Mouse (Mus musculus): ENCODE results near the gene Tmem165. TPM values are rescaled to one million over a fixed set of nuclear protein-coding genes. Genes with fewer than 3 reads are reported as not detected.

Tmem165 gene
- polyA plus RNA-seq, 1 experiment from 2014 or later: 100 TPM

- ATAC-seq (ENCODE audit: low FRiP score) (no peak), DNase-seq (ENCODE audit: low spot score, missing footprints) (no peak)
- no peaks in the 10 kb centered on the region for H3K36me3 ChIP-seq (ENCODE audit: control insufficient read depth, insufficient read depth, low read length)
- H3K4me2 ChIP-seq: no peak overlapping the region
- no peak overlapping the region for H3K27ac ChIP-seq (ENCODE audit: low read depth, low read length)
- H3K9ac ChIP-seq (ENCODE audit: low read length): no peak overlapping the region
- no peak overlapping the region for H3K4me3 ChIP-seq (ENCODE audit: low read depth, low read length)
- 94% methylated on average over 6 of the region's 6 CpGs for WGBS
- H3K9me3 ChIP-seq (ENCODE audit: control insufficient read depth, low read length): no peaks in the 10 kb centered on the region
- no peaks in the 10 kb centered on the region for H3K27me3 ChIP-seq (ENCODE audit: control insufficient read depth, insufficient read depth, low read length)
- no peaks in the 10 kb centered on the region; the same call in 1 of the 2 replicates for H3K4me1 ChIP-seq (ENCODE audit: control insufficient read depth, insufficient read depth, low read length)
These were observed 22.2 kb upstream of the Tmem165 start for GRCm38 (mm10) chr5:76161491-76161890.

- H3K9ac ChIP-seq (ENCODE audit: low read length): no peak overlapping the region
- H3K27ac ChIP-seq (ENCODE audit: low read depth, low read length): no peak overlapping the region
- no peaks in the 10 kb centered on the region; the same call in 1 of the 2 replicates for H3K4me1 ChIP-seq (ENCODE audit: control insufficient read depth, insufficient read depth, low read length)
- 88% methylated on average over 5 of the region's 5 CpGs for WGBS
- H3K4me2 ChIP-seq: no peak overlapping the region
- no peak overlapping the region for H3K4me3 ChIP-seq (ENCODE audit: low read depth, low read length)
- DNase-seq (ENCODE audit: low spot score, missing footprints): no peak
- no peaks in the 10 kb centered on the region for H3K27me3 ChIP-seq (ENCODE audit: control insufficient read depth, insufficient read depth, low read length)
- no peak for ATAC-seq (ENCODE audit: low FRiP score)
- no peaks in the 10 kb centered on the region for H3K9me3 ChIP-seq (ENCODE audit: control insufficient read depth, low read length)
- H3K36me3 ChIP-seq (ENCODE audit: control insufficient read depth, insufficient read depth, low read length): no peaks in the 10 kb centered on the region
These were observed 20.8 kb upstream of the Tmem165 start for GRCm38 (mm10) chr5:76162926-76163325.

- no peak overlapping the region for H3K9ac ChIP-seq (ENCODE audit: low read length)
- H3K4me3 ChIP-seq (ENCODE audit: low read depth, low read length): no peak overlapping the region
- H3K36me3 ChIP-seq (ENCODE audit: control insufficient read depth, insufficient read depth, low read length): no peaks in the 10 kb centered on the region
- H3K27ac ChIP-seq (ENCODE audit: low read depth, low read length): no peak overlapping the region
- WGBS: 26% methylated on average over 4 of the region's 4 CpGs
- H3K27me3 ChIP-seq (ENCODE audit: control insufficient read depth, insufficient read depth, low read length): no peaks in the 10 kb centered on the region
- no peaks in the 10 kb centered on the region; the same call in 1 of the 2 replicates for H3K4me1 ChIP-seq (ENCODE audit: control insufficient read depth, insufficient read depth, low read length)
- H3K9me3 ChIP-seq (ENCODE audit: control insufficient read depth, low read length): no peaks in the 10 kb centered on the region
- DNase-seq (ENCODE audit: low spot score, missing footprints) (no peak), ATAC-seq (ENCODE audit: low FRiP score) (no peak)
- H3K4me2 ChIP-seq: no peak overlapping the region
These were observed 19.8 kb upstream of the Tmem165 start for GRCm38 (mm10) chr5:76163828-76164390.

GRCm38 (mm10) chr5:76164827-76165226, 18.9 kb upstream of the Tmem165 start:
- Histone ChIP-seq H3K9ac (ENCODE audit: low read length) (no peak overlapping the region), H3K36me3 (ENCODE audit: control insufficient read depth, insufficient read depth, low read length) (no peaks in the 10 kb centered on the region), H3K9me3 (ENCODE audit: control insufficient read depth, low read length) (no peaks in the 10 kb centered on the region), H3K27ac (ENCODE audit: low read depth, low read length) (no peak overlapping the region), H3K4me3 (ENCODE audit: low read depth, low read length) (no peak overlapping the region), H3K4me2 (no peak overlapping the region), H3K27me3 (ENCODE audit: control insufficient read depth, insufficient read depth, low read length) (no peaks in the 10 kb centered on the region), H3K4me1 (ENCODE audit: control insufficient read depth, insufficient read depth, low read length) (no peaks in the 10 kb centered on the region; the same call in 1 of the 2 replicates)
- ATAC-seq (ENCODE audit: low FRiP score) (no peak), DNase-seq (ENCODE audit: low spot score, missing footprints) (no peak)
- WGBS: 81% methylated on average over 7 of the region's 7 CpGs

GRCm38 (mm10) chr5:76170522-76170921, 13.2 kb upstream of the Tmem165 start:
- WGBS: 77% methylated on average over 4 of the region's 4 CpGs
- H3K9ac ChIP-seq (ENCODE audit: low read length): no peak overlapping the region
- no peaks in the 10 kb centered on the region for H3K36me3 ChIP-seq (ENCODE audit: control insufficient read depth, insufficient read depth, low read length)
- no peaks in the 10 kb centered on the region for H3K9me3 ChIP-seq (ENCODE audit: control insufficient read depth, low read length)
- H3K27me3 ChIP-seq (ENCODE audit: control insufficient read depth, insufficient read depth, low read length): no peaks in the 10 kb centered on the region
- no peak overlapping the region for H3K4me2 ChIP-seq
- ATAC-seq (ENCODE audit: low FRiP score): no peak
- no peak for DNase-seq (ENCODE audit: low spot score, missing footprints)
- H3K4me3 ChIP-seq (ENCODE audit: low read depth, low read length): no peak overlapping the region
- H3K4me1 ChIP-seq (ENCODE audit: control insufficient read depth, insufficient read depth, low read length): no peaks in the 10 kb centered on the region
- H3K27ac ChIP-seq (ENCODE audit: low read depth, low read length): no peak overlapping the region

GRCm38 (mm10) chr5:76171039-76171438, 12.6 kb upstream of the Tmem165 start:
- ATAC-seq (ENCODE audit: low FRiP score) (no peak), DNase-seq (ENCODE audit: low spot score, missing footprints) (no peak)
- H3K27ac ChIP-seq (ENCODE audit: low read depth, low read length): no peak overlapping the region
- no peak overlapping the region for H3K4me2 ChIP-seq
- no peaks in the 10 kb centered on the region for H3K9me3 ChIP-seq (ENCODE audit: control insufficient read depth, low read length)
- H3K36me3 ChIP-seq (ENCODE audit: control insufficient read depth, insufficient read depth, low read length): no peaks in the 10 kb centered on the region
- H3K27me3 ChIP-seq (ENCODE audit: control insufficient read depth, insufficient read depth, low read length): no peaks in the 10 kb centered on the region
- no peak overlapping the region for H3K9ac ChIP-seq (ENCODE audit: low read length)
- no peak overlapping the region for H3K4me3 ChIP-seq (ENCODE audit: low read depth, low read length)
- no peaks in the 10 kb centered on the region for H3K4me1 ChIP-seq (ENCODE audit: control insufficient read depth, insufficient read depth, low read length)

GRCm38 (mm10) chr5:76175051-76175450, 8.6 kb upstream of the Tmem165 start:
- no peak overlapping the region for H3K9ac ChIP-seq (ENCODE audit: low read length)
- no peaks in the 10 kb centered on the region for H3K36me3 ChIP-seq (ENCODE audit: control insufficient read depth, insufficient read depth, low read length)
- no peak overlapping the region for H3K4me2 ChIP-seq
- ATAC-seq (ENCODE audit: low FRiP score) (no peak), DNase-seq (ENCODE audit: low spot score, missing footprints) (no peak)
- H3K4me1 ChIP-seq (ENCODE audit: control insufficient read depth, insufficient read depth, low read length): no peaks in the 10 kb centered on the region
- no peak overlapping the region for H3K4me3 ChIP-seq (ENCODE audit: low read depth, low read length)
- 92% methylated on average over 4 of the region's 4 CpGs for WGBS
- H3K27me3 ChIP-seq (ENCODE audit: control insufficient read depth, insufficient read depth, low read length): no peaks in the 10 kb centered on the region
- H3K9me3 ChIP-seq (ENCODE audit: control insufficient read depth, low read length): no peaks in the 10 kb centered on the region
- no peak overlapping the region for H3K27ac ChIP-seq (ENCODE audit: low read depth, low read length)

GRCm38 (mm10) chr5:76176411-76176810, 7.3 kb upstream of the Tmem165 start:
- no peak overlapping the region for H3K27ac ChIP-seq (ENCODE audit: low read depth, low read length)
- H3K4me1 ChIP-seq (ENCODE audit: control insufficient read depth, insufficient read depth, low read length): no peaks in the 10 kb centered on the region
- no peak overlapping the region for H3K4me2 ChIP-seq
- H3K9me3 ChIP-seq (ENCODE audit: control insufficient read depth, low read length): no peaks in the 10 kb centered on the region
- ATAC-seq (ENCODE audit: low FRiP score) (no peak), DNase-seq (ENCODE audit: low spot score, missing footprints) (no peak)
- H3K36me3 ChIP-seq (ENCODE audit: control insufficient read depth, insufficient read depth, low read length): no peaks in the 10 kb centered on the region
- WGBS: 54% methylated on average over 3 of the region's 3 CpGs
- H3K4me3 ChIP-seq (ENCODE audit: low read depth, low read length): no peak overlapping the region
- no peak overlapping the region for H3K9ac ChIP-seq (ENCODE audit: low read length)
- H3K27me3 ChIP-seq (ENCODE audit: control insufficient read depth, insufficient read depth, low read length): no peaks in the 10 kb centered on the region

- Histone ChIP-seq H3K4me2 (no peak overlapping the region), H3K9ac (ENCODE audit: low read length) (no peak overlapping the region), H3K4me3 (ENCODE audit: low read depth, low read length) (no peak overlapping the region), H3K36me3 (ENCODE audit: control insufficient read depth, insufficient read depth, low read length) (no peaks in the 10 kb centered on the region), H3K27me3 (ENCODE audit: control insufficient read depth, insufficient read depth, low read length) (no peaks in the 10 kb centered on the region; the same call in 1 of the 2 replicates), H3K9me3 (ENCODE audit: control insufficient read depth, low read length) (no peaks in the 10 kb centered on the region), H3K4me1 (ENCODE audit: control insufficient read depth, insufficient read depth, low read length) (no peaks in the 10 kb centered on the region), H3K27ac (ENCODE audit: low read depth, low read length) (no peak overlapping the region)
- DNase-seq (ENCODE audit: low spot score, missing footprints) (peak; percentile 76), ATAC-seq (ENCODE audit: low FRiP score) (no peak)
- 75% methylated on average over 11 of the region's 11 CpGs for WGBS
These were observed 6.8 kb upstream of the Tmem165 start for GRCm38 (mm10) chr5:76176841-76177240.
